Mouse (Mus musculus) neural tube, embryonic 14.5 days (tissue): ENCODE measurements at regions not wholly inside any gene's neighbourhood (a gene's known extent, or its start where the extent isn't known, plus 50 kb on each side); places are given as distances from the start of the nearest gene placed in this dataset.

Experiments used
- ATAC-seq: fragments of 200-750 bp; cut with Nextera tagmentation; 2 replicates; pipeline ENCODE4 v1.8.0; 2017; ENCODE audit warnings: low read depth, mild to moderate bottlenecking, moderate TSS enrichment, moderate library complexity
- H3K27ac ChIP-seq: fragments of 300-500 bp; sonication (generic); 2 replicates; pipeline ENCODE4 v1.5.1; 2014; ENCODE audit warnings: low read depth, mild to moderate bottlenecking, control low read depth, low read length, moderate library complexity, mixed read lengths
- H3K27me3 ChIP-seq: fragments of 300-500 bp; sonication (generic); 2 replicates; pipeline ENCODE4 v1.6.1; 2014; ENCODE audit warnings: low read length; ENCODE audit not compliant: control insufficient read depth, insufficient read depth
- H3K36me3 ChIP-seq: fragments of 300-500 bp; sonication (generic); 2 replicates; pipeline ENCODE4 v1.6.1; 2014; ENCODE audit warnings: low read length, mixed read lengths; ENCODE audit not compliant: control insufficient read depth, insufficient read depth
- H3K4me1 ChIP-seq: fragments of 300-500 bp; sonication (generic); 2 replicates; pipeline ENCODE4 v1.6.1; 2014; ENCODE audit warnings: low read length; ENCODE audit not compliant: control insufficient read depth, insufficient read depth
- H3K4me2 ChIP-seq: fragments of 300-500 bp; sonication (generic); 2 replicates; pipeline ENCODE4 v1.6.1; 2014; ENCODE audit warnings: mild to moderate bottlenecking, low read depth, low read length, control low read depth
- H3K4me3 ChIP-seq: fragments of 300-500 bp; sonication (generic); 2 replicates; pipeline ENCODE4 v1.5.1; 2014; ENCODE audit warnings: low read depth, low read length, control low read depth, mixed read lengths
- H3K9ac ChIP-seq: fragments of 300-500 bp; sonication (generic); replicated peaks from 2 replicates; pipeline ENCODE4 v1.6.1; 2014; ENCODE audit warnings: low read depth, mild to moderate bottlenecking, control low read depth, low read length, mixed read lengths
- H3K9me3 ChIP-seq: fragments of 300-500 bp; sonication (generic); 2 replicates; pipeline ENCODE4 v1.6.1; 2016; ENCODE audit warnings: low read length; ENCODE audit not compliant: control insufficient read depth
- WGBS: fragments of 180-500 bp; shearing (Covaris S2); extraction: QIAGEN DNeasy Blood & Tissue Kit; methylation state at CpG from one replicate; pipeline ENCODE4 v1.1.7; 2014; 5-methylcytosine and 5-hydroxymethylcytosine counted together

DNA sequence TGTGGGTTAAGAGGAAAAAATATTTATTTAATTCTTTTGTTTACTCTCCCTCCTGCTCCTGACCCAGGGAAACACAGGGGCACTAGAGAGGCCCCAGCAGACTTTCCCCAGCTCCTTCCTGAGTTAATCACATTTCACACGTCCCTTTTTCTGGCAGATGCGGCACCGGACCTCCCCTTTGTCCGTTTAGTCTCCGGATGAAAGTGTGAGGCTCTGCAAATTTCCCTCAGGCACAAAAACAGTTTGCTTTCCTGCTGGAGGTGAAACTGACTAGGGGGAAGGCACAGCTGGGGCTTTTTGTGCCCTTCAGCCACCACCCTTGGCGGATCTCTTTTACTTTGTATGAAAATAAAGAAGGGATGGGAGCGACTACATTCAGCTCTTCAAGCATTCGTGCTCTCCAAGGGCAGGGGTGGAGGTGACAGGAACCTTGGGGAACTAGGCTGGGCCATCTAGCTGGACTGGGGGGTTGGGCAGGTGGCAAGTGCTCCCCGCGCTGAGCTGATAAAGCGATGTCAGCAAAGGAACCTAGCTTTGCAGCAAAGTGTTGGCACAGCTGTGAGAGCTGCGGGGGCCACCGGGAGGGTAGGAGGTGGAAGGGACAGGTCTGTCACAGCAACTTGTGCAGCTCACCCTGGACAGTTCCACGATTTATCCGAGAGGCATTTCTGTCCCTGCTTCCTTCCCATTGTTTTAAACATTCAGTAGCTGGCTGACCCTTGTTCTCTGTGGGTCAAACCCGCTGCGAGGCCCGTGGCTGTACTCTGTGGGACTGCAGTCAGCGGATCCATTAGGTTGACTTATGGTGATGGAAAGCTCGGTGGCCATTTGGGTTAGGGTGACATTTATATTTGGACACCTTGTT is 329.6 kb downstream of the Ttll7 start:
- 2% methylated on average over 20 of the region's 20 CpGs for WGBS
- H3K4me1 ChIP-seq, result peaks cover 19% of the 10 kb centered on the region
- H3K4me2 ChIP-seq, result peak overlapping the region; percentile 23; the same call in 1 of the 2 replicates
- no peaks in the 10 kb centered on the region for H3K27me3 ChIP-seq
- H3K36me3 ChIP-seq, result no peaks in the 10 kb centered on the region
- H3K9me3 ChIP-seq, result no peaks in the 10 kb centered on the region
- peak; percentile 76 for ATAC-seq
- H3K27ac ChIP-seq, result peak overlapping the region; percentile 65
- H3K4me3 ChIP-seq, result no peak overlapping the region
- H3K9ac ChIP-seq, result no peak overlapping the region

DNA sequence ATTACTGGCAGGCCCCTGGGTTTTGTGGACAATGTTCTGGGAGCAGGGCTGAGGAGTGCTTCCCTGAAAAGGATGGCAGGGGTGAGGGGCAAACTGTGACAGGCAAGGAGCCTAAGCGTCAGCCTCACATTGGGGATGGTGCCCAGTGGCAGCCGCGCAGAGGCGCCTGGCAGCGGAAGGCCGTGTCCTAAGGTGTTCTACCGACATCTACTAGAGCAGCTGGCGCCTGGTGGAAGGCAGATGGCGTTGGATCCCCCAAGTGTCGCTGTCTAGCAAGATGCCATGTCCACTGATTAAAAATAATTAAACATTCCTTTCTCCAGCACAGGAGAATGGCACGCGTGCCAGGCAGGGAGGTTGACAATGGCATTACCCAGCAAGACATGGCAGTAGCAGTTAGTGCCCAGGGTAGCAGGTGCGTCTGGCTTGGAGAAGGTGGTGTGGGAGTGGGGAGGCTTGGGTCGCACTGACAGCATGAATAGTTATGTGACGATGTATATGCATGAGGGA is 330.3 kb downstream of the Ttll7 start:
- Histone ChIP-seq H3K4me1 (peaks cover 19% of the 10 kb centered on the region), H3K9me3 (no peaks in the 10 kb centered on the region), H3K27me3 (no peaks in the 10 kb centered on the region), H3K27ac (peak overlapping the region; percentile 65; the same call in 1 of the 2 replicates), H3K9ac (no peak overlapping the region), H3K36me3 (no peaks in the 10 kb centered on the region), H3K4me3 (no peak overlapping the region), H3K4me2 (peak overlapping the region; percentile 23; the same call in 1 of the 2 replicates)
- 11% methylated on average over 15 of the region's 15 CpGs for WGBS
- peak; percentile 84 for ATAC-seq

GRCm38 (mm10) chr3:147183656-147184290 is 331.6 kb downstream of the Ttll7 start:
- Histone ChIP-seq H3K9me3 (no peaks in the 10 kb centered on the region), H3K27ac (no peak overlapping the region), H3K4me1 (peaks cover 19% of the 10 kb centered on the region), H3K9ac (no peak overlapping the region), H3K4me2 (no peak overlapping the region), H3K4me3 (no peak overlapping the region), H3K27me3 (no peaks in the 10 kb centered on the region), H3K36me3 (no peaks in the 10 kb centered on the region)
- 57% methylated on average over 11 of the region's 11 CpGs for WGBS
- no peak for ATAC-seq

GRCm38 (mm10) chr3:147189737-147190136 is 337.6 kb downstream of the Ttll7 start:
- WGBS, result 40% methylated on average over 2 of the region's 2 CpGs
- H3K4me2 ChIP-seq, result no peak overlapping the region
- no peaks in the 10 kb centered on the region for H3K27me3 ChIP-seq
- no peak overlapping the region for H3K27ac ChIP-seq
- no peaks in the 10 kb centered on the region for H3K36me3 ChIP-seq
- H3K4me1 ChIP-seq, result no peaks in the 10 kb centered on the region
- H3K9me3 ChIP-seq, result no peaks in the 10 kb centered on the region
- ATAC-seq, result peak; percentile 78; the same call in 1 of the 2 replicates
- H3K9ac ChIP-seq, result no peak overlapping the region
- no peak overlapping the region for H3K4me3 ChIP-seq

DNA sequence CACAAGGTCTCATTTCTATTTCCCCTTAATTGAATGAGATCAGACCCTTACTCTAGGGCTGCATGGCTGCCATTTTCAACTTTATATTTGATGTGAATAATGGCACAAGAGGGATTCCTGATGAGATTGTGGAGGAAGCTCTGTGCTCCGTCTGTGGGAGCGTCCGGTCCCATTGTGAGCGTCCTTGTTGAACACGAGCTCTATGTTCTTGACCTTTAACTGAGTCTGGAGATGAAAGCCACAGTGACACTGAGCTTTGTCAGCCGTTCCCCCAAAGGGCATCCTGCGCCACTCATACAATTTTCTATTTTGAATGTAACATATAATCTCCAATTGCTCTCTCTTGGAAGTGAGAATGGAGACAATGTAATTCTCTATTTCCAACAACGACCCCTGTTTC is 344.5 kb downstream of the Ttll7 start:
- WGBS, result 78% methylated on average over 8 of the region's 8 CpGs
- no peak overlapping the region for H3K9ac ChIP-seq
- no peak for ATAC-seq
- no peaks in the 10 kb centered on the region for H3K4me1 ChIP-seq
- no peaks in the 10 kb centered on the region for H3K36me3 ChIP-seq
- H3K9me3 ChIP-seq, result no peaks in the 10 kb centered on the region
- no peaks in the 10 kb centered on the region for H3K27me3 ChIP-seq
- H3K4me3 ChIP-seq, result no peak overlapping the region
- H3K27ac ChIP-seq, result no peak overlapping the region
- H3K4me2 ChIP-seq, result no peak overlapping the region

DNA sequence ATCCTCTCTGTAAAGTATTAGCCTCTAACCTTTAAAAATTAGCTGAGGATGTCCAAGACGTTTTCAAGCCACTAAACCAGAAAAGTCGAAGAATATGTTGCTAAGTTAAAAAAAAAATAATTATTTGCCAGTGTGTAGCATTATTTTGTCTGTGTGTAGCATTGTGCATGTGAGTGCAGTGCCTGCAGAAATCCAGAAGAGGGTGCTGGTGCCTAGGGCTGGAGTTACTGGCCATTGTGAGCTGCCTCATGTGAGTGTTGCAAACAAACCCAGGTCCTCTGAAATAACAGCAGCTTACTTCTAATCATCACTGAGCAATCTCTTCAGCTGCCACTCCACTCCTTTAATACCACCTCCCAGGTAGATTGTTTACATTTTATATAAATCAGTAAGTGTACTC is 345.0 kb downstream of the Ttll7 start:
- H3K36me3 ChIP-seq, result no peaks in the 10 kb centered on the region
- H3K4me3 ChIP-seq, result no peak overlapping the region
- ATAC-seq, result no peak
- no peaks in the 10 kb centered on the region for H3K4me1 ChIP-seq
- H3K27me3 ChIP-seq, result no peaks in the 10 kb centered on the region
- H3K27ac ChIP-seq, result no peak overlapping the region
- no peaks in the 10 kb centered on the region for H3K9me3 ChIP-seq
- no peak overlapping the region for H3K9ac ChIP-seq
- WGBS, result 51% methylated on average over 2 of the region's 2 CpGs
- H3K4me2 ChIP-seq, result no peak overlapping the region

- no peak overlapping the region for H3K4me3 ChIP-seq
- no peaks in the 10 kb centered on the region for H3K9me3 ChIP-seq
- no peak overlapping the region for H3K4me2 ChIP-seq
- no peak overlapping the region for H3K27ac ChIP-seq
- H3K27me3 ChIP-seq, result no peaks in the 10 kb centered on the region
- no peak for ATAC-seq
- 58% methylated on average over 5 of the region's 5 CpGs for WGBS
- no peaks in the 10 kb centered on the region for H3K4me1 ChIP-seq
- H3K36me3 ChIP-seq, result no peaks in the 10 kb centered on the region
- H3K9ac ChIP-seq, result no peak overlapping the region
Measured at GRCm38 (mm10) chr3:147211127-147211940, 359.2 kb downstream of the Ttll7 start.

DNA sequence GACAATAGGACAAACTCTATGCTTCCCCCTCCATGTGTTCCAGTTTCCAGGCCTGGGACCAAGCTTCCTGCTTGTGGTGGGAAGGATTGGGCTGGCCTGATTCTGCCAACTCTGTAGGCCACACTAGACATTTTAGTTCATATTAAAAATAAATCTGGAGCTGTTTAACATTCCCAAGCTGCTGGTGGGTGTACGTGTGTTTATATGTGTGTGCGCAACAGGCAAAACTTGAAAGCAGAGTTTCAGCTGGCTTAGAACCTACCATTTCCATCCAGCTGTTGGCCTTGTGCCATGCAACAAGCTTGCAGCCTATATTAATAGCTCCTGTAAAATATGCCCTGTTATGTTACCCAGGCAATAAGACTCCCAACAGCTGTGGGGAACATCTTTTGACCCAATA is 376.5 kb downstream of the Ttll7 start:
- Histone ChIP-seq H3K9me3 (no peaks in the 10 kb centered on the region), H3K27ac (no peak overlapping the region), H3K4me1 (no peaks in the 10 kb centered on the region), H3K36me3 (no peaks in the 10 kb centered on the region), H3K4me2 (no peak overlapping the region), H3K9ac (no peak overlapping the region), H3K27me3 (no peaks in the 10 kb centered on the region), H3K4me3 (no peak overlapping the region)
- WGBS, result 95% methylated on average over 2 of the region's 2 CpGs
- no peak for ATAC-seq
